Mouse (Mus musculus): ENCODE data around the gene Utrn.

Gene Utrn

DNA sequence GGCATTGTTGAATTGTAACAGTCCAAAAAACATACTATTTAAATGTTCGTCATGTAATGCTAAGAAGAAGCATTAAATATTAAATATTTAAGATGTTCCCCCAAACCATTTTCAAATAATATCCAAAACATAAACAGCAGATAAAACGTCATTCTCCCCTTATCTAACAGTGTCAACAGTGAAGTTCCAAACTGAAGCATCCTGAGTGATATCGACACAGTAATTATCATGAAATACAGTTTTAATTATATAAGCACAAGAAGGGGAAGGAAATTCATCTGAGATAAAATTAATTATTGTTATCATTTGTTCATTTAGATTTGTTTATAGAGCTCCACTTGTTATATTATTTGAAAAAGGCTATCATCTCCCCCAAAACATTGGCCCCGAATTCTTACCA, 425.0 kb downstream of the Utrn start:
- DNase-seq (ENCODE audit: low read depth, low spot score), result no peak

DNA sequence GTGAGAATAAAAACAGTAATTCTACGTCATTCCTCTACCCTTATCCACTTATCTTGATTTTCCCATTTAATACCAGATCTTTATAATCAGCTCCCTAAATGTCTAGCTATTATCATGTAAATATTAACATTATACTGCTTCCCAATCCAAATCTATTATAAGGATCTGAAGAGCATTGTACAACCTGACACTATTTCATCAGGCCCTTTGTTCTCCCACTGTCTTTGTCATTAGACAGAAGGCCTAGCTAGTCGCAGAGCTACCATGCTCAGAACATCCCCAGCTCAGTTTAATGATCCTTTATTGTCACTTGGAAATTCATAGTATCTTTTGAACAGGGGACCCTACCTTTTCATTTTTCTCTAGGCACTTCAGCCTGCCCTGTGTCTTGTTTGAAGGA, 436.0 kb downstream of the Utrn start:
- DNase-seq (ENCODE audit: low read depth, low spot score), result no peak

DNA sequence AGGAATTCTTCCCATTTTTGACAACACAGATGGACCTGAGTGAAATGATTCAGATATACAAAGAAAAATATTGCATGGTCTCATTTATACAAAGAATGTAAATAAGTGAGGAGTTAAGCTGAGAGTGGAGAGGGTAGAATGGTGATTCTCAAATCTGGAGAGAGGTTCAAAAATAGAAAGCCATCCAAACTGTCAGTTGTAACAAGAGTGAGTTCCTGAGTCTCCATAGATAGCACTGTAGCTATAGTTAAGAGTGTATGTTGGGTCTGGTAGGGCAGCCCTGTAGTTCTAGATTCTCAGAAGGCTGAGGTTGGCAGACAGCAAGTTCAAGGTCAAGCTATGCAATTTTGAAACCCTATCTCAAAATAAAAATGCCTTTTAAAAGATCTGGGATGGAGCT, 438.8 kb downstream of the Utrn start:
- no peak for DNase-seq (ENCODE audit: low read depth, low spot score)

DNA sequence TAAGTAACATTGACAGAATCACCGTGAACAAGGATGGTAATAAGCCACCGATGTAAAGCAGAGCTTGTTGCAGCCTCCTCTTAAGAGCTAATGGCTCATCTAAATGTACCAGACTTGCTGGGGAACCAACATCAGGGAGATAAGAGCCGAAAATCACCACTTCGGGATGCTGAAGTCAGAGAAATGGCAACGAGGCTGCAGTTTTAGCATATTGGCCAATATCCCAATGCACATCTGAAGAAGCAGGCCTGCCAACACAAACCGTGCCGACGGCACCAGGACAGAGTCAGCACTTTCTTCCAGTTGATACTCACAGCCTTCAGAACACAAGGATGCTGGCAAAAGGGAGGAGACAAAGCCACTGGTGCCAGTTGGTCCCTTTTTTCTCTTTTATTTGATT, 442.3 kb downstream of the Utrn start:
- DNase-seq (ENCODE audit: low read depth, low spot score), result no peak

DNA sequence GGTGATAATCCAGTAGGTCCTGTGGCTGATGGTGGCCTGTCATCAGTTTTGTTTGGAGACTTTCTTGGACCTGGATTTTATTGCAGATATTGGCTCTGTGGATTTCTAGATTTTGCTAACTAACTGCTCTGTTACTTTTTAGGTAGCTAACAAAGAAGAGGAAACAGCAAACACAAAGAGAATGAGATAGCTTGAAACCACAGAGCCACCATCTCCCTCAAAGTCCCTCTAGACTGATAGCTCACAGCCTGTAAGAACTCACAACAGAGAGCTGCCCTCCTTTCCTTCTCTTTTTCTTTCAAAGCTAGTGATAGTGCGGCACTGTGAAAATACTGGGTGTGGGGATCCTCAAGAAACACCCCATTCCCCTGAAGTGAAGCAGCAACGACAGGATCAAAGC, 444.2 kb downstream of the Utrn start:
- no peak for DNase-seq (ENCODE audit: low read depth, low spot score)

DNA sequence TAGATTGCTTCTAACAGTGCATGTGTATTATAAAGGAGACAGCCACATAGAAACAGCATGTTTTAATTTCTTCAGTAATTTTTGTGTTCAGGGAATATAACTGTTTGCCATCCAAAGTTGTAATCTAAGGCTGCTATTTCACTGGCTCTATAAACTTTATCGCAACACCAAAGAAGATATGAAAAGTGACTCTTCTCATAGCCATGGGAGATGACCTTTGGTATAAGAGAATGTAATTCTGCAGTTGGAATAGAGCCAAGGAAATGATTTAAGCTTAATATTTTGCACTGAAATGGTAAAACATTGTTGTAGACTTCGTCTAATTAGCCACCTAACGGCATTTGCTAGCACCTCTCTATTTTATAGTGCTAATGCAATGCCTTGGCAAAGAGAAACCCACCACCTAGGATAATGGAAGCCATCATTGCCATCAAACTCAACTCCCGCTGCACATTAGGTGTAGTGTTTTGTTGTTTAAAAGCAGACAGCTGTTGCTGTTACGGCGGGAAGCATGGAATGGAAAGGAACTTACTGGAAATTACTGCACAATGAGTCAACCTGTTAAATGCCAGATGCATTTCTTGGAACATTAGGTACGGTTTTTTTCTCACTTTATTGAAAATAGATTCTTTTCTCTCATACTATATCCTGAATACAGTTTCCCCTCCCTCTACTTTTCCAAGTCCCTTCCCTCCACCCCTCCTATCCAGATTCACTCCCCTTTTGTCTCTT, 445.0 kb downstream of the Utrn start:
- no peak for DNase-seq (ENCODE audit: low read depth, low spot score)

DNA sequence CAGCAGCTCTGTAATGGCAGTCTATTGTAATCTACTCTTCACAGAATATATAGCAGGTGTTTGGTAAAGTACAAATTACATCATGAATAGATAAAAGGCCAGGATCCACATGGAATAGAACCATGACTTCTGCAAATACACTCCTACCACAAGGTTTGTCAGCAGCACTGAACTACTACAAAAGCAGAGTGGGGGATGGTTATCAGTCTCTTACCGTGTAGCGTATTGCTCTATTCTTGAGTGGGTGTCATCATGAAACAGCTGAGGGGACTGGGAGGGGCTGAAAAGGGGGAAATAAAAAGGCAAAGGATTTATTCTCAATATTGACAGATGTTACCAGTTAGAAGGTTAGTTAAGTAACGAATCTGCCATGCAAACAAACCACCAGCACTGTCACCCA, 454.2 kb downstream of the Utrn start:
- no peak for DNase-seq (ENCODE audit: low read depth, low spot score)

DNA sequence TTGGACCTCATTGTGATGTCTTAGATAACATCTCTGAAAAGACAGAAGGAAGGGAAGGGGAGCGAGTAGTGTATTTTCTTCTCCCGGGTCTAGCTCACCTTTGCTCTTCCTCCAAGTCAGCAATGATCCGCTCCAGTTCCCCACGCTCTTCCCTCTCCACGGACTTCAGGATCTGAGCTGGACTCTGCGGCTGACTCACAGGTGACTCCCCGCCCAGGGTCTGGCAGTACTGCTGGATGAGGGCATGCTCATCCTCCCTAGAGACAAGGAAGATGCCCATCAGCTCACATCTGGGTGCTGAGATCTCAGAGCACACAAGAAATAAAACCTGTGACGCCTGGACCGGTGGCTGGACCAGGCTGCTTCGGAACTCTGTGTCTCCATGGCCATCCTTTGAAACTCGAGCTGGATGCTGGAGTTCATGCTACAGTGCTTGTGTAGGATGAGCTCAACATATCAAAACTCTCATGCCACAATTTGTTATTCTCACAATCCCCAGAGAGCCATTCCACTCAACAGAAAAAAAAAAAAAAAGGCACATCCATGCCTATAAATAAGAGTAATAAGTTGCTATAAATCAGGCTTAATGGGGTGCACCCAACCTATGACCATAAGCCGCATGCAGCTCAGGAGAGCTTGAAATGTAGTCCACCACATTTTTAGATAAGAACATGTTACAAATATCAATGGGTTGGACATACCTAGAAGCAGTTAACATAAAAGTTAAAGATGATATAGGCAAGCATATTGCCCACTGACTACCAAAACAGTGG, 462.6 kb downstream of the Utrn start:
- DNase-seq (ENCODE audit: low read depth, low spot score), result no peak

DNA sequence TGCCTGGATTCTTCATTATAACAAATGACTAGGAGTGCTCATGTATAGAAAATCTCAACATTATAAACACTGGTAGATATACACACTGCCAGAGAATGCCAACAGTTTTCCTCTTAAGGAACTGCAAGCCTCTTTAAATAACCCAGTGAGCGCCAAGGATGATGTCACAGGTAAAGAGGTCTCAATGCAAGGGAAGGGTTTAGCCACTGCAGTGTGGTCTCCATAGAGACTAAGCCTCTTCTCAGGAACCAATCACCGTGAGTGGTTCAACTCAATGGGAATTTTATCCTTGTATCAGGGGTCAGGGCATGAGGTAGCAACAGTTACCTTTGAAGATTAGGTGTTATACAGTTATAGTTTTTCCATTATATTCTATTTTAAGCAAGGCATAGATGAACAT, 469.7 kb downstream of the Utrn start:
- no peak for DNase-seq (ENCODE audit: low read depth, low spot score)

DNA sequence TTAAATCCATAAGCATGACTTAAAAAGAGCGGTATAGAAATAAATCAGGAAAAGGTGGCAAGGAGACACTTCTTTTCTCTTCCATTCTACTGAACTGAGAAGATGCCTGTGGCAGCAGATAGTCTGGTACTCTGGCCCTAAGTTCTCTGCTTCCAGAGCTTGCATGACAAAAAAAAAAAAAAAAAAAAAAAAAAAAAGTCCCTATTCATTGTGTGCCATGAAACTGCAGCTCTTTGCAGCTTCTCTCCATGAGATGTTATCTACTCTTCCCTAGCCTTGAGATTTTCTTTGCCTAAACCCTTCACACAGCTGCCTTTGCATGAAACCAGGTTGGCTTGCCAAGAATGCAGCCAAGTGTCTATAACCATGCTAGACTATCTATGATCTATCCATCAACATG, 489.0 kb downstream of the Utrn start:
- DNase-seq (ENCODE audit: low read depth, low spot score), result no peak

DNA sequence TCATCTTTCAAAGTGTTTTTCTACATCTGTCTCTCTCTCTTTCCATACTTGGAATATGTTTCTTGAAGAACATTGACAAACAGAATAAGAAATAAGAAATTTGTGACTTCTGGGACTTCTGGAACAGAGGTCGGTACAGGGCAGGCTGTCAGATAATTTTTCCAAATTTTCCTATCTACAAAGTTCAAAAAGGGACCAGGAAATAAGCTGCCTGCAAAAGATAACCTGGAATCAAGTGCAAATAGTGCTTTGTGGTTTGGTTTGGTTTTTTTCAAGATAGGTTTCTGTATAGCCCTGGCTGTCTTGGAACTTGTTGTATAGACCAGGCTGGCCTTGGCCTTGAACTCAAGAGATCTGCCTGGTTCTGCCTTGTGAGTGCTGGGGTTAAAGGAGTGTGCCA, 490.0 kb downstream of the Utrn start:
- no peak for DNase-seq (ENCODE audit: low read depth, low spot score)

DNA sequence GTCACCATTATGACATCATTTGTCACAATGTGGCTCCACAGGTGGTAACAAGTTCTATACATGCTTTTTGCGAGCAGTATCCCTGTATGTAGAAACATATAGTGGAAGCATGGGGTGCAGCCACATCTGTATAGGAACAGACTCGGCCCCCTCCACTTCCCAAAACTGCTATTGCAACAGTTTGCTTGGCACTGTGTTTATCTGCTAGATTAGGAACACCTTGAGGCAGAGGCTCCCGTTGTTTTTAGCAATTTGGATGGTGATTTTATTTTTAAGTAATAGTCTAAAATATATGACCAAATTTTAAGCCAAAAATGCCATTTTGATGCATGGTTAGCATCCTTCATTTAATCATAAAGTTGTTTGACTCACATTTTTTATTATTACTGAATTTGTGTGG, 491.4 kb downstream of the Utrn start:
- no peak for DNase-seq (ENCODE audit: low read depth, low spot score)

DNA sequence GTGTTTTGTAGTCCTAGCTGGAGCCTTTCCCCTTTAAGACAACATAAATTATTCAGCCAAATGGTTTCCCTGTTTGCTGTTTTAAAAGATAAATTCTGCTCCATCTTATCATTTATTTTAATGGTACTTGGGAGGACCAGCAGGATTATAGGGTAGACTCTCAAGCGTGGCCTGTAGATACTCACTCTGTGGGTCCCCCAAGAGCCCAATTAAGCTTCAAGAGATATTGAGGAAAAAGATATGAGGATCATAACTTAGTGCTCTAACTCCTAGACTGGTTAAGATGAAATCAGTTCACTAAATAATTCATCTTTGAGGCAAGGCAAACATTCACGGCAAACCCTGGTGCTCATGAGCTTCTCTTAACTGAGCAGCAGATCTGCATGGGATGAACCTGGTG, 493.1 kb downstream of the Utrn start:
- DNase-seq (ENCODE audit: low read depth, low spot score), result no peak

DNA sequence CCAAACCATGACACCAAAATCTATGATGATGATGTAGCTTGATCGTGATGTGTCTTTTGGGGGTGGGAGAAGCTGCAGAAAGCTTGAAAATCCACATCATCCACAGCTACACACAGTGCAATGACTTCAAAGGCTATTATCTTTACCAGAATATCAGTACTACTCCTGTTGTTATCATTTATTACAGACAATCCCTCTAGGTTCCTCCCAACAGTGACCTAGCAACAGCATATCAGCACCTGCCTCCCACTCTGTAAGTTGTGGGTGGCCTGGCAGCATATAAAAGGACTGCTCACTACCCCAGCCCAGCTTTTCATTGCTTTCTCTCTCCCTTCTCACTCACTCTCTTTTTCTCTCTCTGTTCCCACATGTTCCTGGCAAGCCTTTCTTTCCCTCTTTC, 494.4 kb downstream of the Utrn start:
- DNase-seq (ENCODE audit: low read depth, low spot score), result no peak

DNA sequence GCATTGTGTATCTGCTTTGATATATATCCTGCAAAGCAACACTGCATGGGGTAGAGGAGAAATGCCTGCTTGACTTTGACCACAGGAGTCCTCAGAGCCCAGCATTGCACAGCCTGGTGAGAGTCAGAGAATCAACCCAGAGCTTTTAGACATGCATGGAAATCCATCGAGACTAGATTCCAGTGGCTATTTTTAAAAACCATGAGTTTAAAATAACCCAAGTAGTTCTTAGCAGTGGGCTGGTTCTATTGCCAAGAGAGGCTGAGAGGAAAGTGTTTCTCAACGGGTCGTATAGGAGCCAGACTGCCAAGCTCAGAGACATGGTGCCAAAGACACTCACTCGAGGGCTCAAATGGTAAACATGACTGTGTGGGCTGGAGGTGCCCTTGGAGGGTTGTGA, 514.6 kb downstream of the Utrn start:
- no peak for DNase-seq (ENCODE audit: low read depth, low spot score)

DNA sequence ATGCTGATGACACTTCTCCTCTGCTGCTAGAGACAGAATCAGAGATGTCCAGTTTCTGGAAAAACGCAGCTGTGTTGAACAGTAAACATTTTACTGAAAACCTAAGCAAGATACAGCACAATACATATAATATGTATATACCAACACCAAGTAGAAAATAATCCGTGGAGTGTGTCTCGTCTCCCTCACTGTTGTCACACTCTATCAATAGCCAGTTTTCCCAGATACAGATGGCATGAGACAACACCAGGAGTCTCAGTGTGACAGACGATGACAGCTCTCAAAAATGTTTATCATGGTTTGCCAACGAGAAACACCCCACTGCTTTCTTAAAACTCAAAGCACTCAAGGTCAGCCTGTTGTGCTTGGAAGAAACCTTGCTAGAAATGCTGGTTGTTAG, 515.1 kb downstream of the Utrn start:
- no peak for DNase-seq (ENCODE audit: low read depth, low spot score)

DNA sequence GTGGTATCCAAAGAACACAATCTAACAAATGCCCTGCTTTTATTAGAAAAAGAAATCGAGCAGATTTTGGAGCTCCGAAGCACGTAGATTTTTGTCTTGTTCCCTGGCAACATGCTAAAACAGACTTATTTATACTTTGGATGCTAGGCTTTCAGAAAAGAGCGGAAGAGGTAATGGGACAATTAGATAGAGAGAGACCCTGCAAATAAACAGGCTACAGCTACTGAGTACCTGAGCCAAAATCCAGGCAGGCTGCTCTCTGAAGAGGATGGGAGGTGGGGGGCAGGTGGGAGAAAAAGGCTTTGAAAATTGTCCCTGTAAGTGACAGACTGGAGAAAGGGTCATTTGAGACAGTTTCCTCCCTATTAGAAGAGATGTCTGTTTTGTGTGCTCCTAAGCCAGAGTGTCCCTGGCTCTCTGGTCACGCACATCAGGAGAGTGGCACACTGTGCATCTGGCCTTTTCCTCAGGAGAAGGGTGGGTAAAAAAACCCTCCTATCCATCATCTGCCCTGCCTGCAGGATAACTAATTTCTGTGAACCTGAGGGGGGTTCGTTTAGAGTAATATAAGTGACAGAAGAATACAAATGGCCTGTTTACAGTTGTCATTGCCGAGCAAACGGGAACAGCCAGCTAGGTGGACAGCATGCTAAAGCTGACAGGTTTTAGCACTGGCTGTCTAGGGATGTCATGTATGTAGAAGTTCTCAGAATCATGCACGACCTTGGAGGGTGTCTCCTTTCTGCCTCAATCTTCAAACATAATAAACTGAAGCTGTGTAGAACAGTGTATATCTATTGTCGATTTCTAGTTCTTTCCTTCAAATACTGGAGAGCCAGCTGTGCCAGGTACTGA, 529.2 kb downstream of the Utrn start:
- DNase-seq (ENCODE audit: low read depth, low spot score), result no peak

DNA sequence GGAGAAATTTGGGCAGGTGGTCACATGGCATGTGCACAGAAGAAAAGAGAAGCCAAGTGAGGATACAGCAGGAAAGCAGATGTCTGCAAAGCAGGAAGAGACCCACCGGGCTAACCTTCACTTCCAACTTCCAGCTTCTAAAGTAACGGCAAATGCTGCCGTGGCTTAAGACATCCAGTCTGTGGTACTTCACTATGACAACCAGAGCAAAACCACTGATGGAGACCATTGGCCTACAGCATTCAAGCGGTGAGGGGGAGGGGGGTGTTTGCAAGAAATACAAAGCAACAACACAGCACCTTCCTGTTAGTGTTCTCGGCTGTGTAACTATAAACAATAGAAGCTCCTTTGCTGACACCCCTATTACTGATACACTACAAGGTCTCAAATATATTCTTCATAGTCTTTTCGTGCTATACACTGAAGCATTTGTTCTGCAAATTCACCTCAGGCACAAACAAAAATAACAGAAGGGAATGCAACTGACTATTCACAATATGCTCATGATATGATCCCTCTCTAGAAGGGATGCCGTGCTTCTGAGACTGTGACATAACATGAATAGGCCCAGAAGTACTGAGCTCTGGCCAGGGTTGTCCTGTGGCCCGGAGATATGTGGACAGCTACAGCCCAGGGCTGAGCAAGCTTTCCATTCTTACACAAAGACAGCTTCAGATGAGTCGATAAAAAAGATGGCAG, 530.0 kb downstream of the Utrn start:
- no peak for DNase-seq (ENCODE audit: low read depth, low spot score)
